Comparison of ENCODE assay signal across 20 mouse cellular contexts in genomic region chr5:76177664-76178063, GRCm38 (mm10). TPM values are rescaled to one million over a fixed set of nuclear protein-coding genes. Genes with fewer than 3 reads are reported as not detected.
A peak's percentile ranks its signal among the peaks of the same experiment; 100 is the strongest.
DNase-seq lines count a peak whose midpoint lies in the region; ATAC-seq and TF ChIP-seq lines count a peak whose summit lies in the region.
"Had no signal": no experiment of that assay in that cellular context is flagged by ENCODE, and none has a peak within 500 bp of the region (broad histone marks: within the 10 kb centered on the region; RNA-seq: fewer than 3 reads in every experiment).

No protein-coding gene starts in this region.

- peak; percentile 35 for DNase-seq in midbrain, embryonic 11.5 days (ENCODE audit: low spot score, missing footprints)
- DNase-seq in midbrain, embryonic 14.5 days = no peak
- no peak for DNase-seq in gastrocnemius, adult 2 months
- no peak for DNase-seq in layer of hippocampus, adult 11-12 months (ENCODE audit: low spot score)
- DNase-seq in liver, embryonic 11.5 days (ENCODE audit: low spot score) = no peak
- DNase-seq: adrenal gland, postnatal 14 days; cerebellum, adult 11-12 months; cerebellum, adult 9-11 months; cerebellum, postnatal 36 days; gastrocnemius, postnatal 36 days; heart, adult 18-20 months; heart, postnatal 14 days had no signal

- no peaks in the 10 kb centered on the region for H3K36me3 ChIP-seq in midbrain, embryonic 11.5 days (ENCODE audit: control insufficient read depth, insufficient read depth, low read length)
- H3K36me3 ChIP-seq in midbrain, embryonic 14.5 days (ENCODE audit: control insufficient read depth, insufficient read depth, low read length) = no peaks in the 10 kb centered on the region
- no peaks in the 10 kb centered on the region for H3K36me3 ChIP-seq in intestine, embryonic 16.5 days (ENCODE audit: control insufficient read depth, insufficient read depth, low read length)
- H3K36me3 ChIP-seq in liver, embryonic 11.5 days (ENCODE audit: control insufficient read depth, insufficient read depth, low read length) = no peaks in the 10 kb centered on the region
- H3K36me3 ChIP-seq: embryonic facial prominence, embryonic 13.5 days; forebrain, embryonic 12.5 days; heart, embryonic 10.5 days; heart, embryonic 15.5 days; hindbrain, embryonic 13.5 days had no signal

- intact Hi-C loops in gastrocnemius, adult 2 months (cut with DNase I) = no loop called here

- no peak for TF ChIP-seq CTCF in gastrocnemius, adult 2 months (IDR thresholded peaks at IDR 0.05)

- no peaks in the 10 kb centered on the region for H3K4me1 ChIP-seq in midbrain, embryonic 11.5 days (ENCODE audit: control insufficient read depth, insufficient read depth, low read length)
- H3K4me1 ChIP-seq in midbrain, embryonic 14.5 days (ENCODE audit: control insufficient read depth, insufficient read depth, low read length) = no peaks in the 10 kb centered on the region
- H3K4me1 ChIP-seq in intestine, embryonic 16.5 days (ENCODE audit: control insufficient read depth, insufficient read depth, low read length) = peaks cover 15% of the 10 kb centered on the region
- no peaks in the 10 kb centered on the region for H3K4me1 ChIP-seq in liver, embryonic 11.5 days (replicated peaks; ENCODE audit: control insufficient read depth, insufficient read depth, low read length)
- H3K4me1 ChIP-seq: forebrain, embryonic 12.5 days; hindbrain, embryonic 13.5 days had no signal

- ATAC-seq in midbrain, embryonic 11.5 days (ENCODE audit: low FRiP score) = no peak
- ATAC-seq in midbrain, embryonic 14.5 days (ENCODE audit: low FRiP score, low TSS enrichment) = no peak
- peak; percentile 78 for ATAC-seq in intestine, embryonic 16.5 days
- ATAC-seq in megakaryocyte progenitor cell, adult 5-6 weeks (replicated peaks; ENCODE audit: poor library complexity) = peak; percentile 38; the same call in 1 of the 2 replicates
- no peak for ATAC-seq in liver, embryonic 11.5 days (replicated peaks; ENCODE audit: low FRiP score)
- ATAC-seq: forebrain, embryonic 16.5 days had no signal

- no peak overlapping the region for H3K27ac ChIP-seq in midbrain, embryonic 11.5 days (ENCODE audit: low read depth, low read length)
- H3K27ac ChIP-seq in midbrain, embryonic 14.5 days (replicated peaks; ENCODE audit: low read depth, low read length) = no peak overlapping the region
- H3K27ac ChIP-seq in intestine, embryonic 16.5 days (ENCODE audit: low read length) = no peak overlapping the region
- H3K27ac ChIP-seq in gastrocnemius, adult 2 months = no peak overlapping the region
- no peak overlapping the region for H3K27ac ChIP-seq in liver, embryonic 11.5 days (ENCODE audit: low read depth, low read length)
- H3K27ac ChIP-seq: forebrain, embryonic 12.5 days; hindbrain, embryonic 13.5 days had no signal

- no peak overlapping the region for H3K4me2 ChIP-seq in midbrain, embryonic 11.5 days
- H3K4me2 ChIP-seq in midbrain, embryonic 14.5 days (ENCODE audit: low read length) = no peak overlapping the region
- no peak overlapping the region for H3K4me2 ChIP-seq in intestine, embryonic 16.5 days (ENCODE audit: low read depth, low read length)
- no peak overlapping the region for H3K4me2 ChIP-seq in liver, embryonic 11.5 days
- H3K4me2 ChIP-seq: embryonic facial prominence, embryonic 13.5 days; forebrain, embryonic 12.5 days; heart, embryonic 15.5 days; hindbrain, embryonic 13.5 days had no signal

- peaks cover 2% of the 10 kb centered on the region; the same call in 1 of the 2 replicates for H3K27me3 ChIP-seq in midbrain, embryonic 11.5 days (ENCODE audit: control insufficient read depth, insufficient read depth, low read length)
- H3K27me3 ChIP-seq in midbrain, embryonic 14.5 days (ENCODE audit: control insufficient read depth, insufficient read depth, low read length) = no peaks in the 10 kb centered on the region
- no peaks in the 10 kb centered on the region for H3K27me3 ChIP-seq in intestine, embryonic 16.5 days (replicated peaks; ENCODE audit: control insufficient read depth, insufficient read depth, low read length)
- no peaks in the 10 kb centered on the region for H3K27me3 ChIP-seq in liver, embryonic 11.5 days (replicated peaks; ENCODE audit: control insufficient read depth, insufficient read depth, low read length)
- H3K27me3 ChIP-seq: embryonic facial prominence, embryonic 13.5 days; heart, embryonic 15.5 days; hindbrain, embryonic 13.5 days had no signal

- no peak overlapping the region for H3K4me3 ChIP-seq in midbrain, embryonic 11.5 days (ENCODE audit: low read depth, low read length)
- no peak overlapping the region for H3K4me3 ChIP-seq in midbrain, embryonic 14.5 days (replicated peaks; ENCODE audit: low read depth, low read length)
- H3K4me3 ChIP-seq in intestine, embryonic 16.5 days (ENCODE audit: low read length) = no peak overlapping the region
- no peak overlapping the region for H3K4me3 ChIP-seq in gastrocnemius, adult 2 months
- H3K4me3 ChIP-seq in liver, embryonic 11.5 days (ENCODE audit: low read depth, low read length) = no peak overlapping the region
- H3K4me3 ChIP-seq: embryonic facial prominence, embryonic 13.5 days; forebrain, embryonic 12.5 days; heart, embryonic 10.5 days; heart, embryonic 15.5 days; hindbrain, embryonic 13.5 days had no signal

- 82% methylated on average over 7 of the region's 7 CpGs for WGBS in midbrain, embryonic 11.5 days
- WGBS in midbrain, embryonic 14.5 days = 86% methylated on average over 7 of the region's 7 CpGs
- 69% methylated on average over 7 of the region's 7 CpGs for WGBS in intestine, embryonic 16.5 days
- WGBS in liver, embryonic 11.5 days = 71% methylated on average over 7 of the region's 7 CpGs

- H3K9ac ChIP-seq in midbrain, embryonic 11.5 days (ENCODE audit: low read length) = no peak overlapping the region
- H3K9ac ChIP-seq in midbrain, embryonic 14.5 days (replicated peaks; ENCODE audit: low read length) = no peak overlapping the region
- H3K9ac ChIP-seq in intestine, embryonic 16.5 days (ENCODE audit: low read depth, low read length) = no peak overlapping the region
- H3K9ac ChIP-seq in liver, embryonic 11.5 days (ENCODE audit: low read depth, low read length) = no peak overlapping the region
- H3K9ac ChIP-seq: embryonic facial prominence, embryonic 13.5 days; forebrain, embryonic 12.5 days; heart, embryonic 15.5 days; hindbrain, embryonic 13.5 days had no signal

- H3K9me3 ChIP-seq in midbrain, embryonic 11.5 days (ENCODE audit: control insufficient read depth, low read length) = no peaks in the 10 kb centered on the region
- no peaks in the 10 kb centered on the region for H3K9me3 ChIP-seq in midbrain, embryonic 14.5 days (ENCODE audit: control insufficient read depth, low read length)
- no peaks in the 10 kb centered on the region for H3K9me3 ChIP-seq in intestine, embryonic 16.5 days (ENCODE audit: control insufficient read depth, low read length)
- no peaks in the 10 kb centered on the region for H3K9me3 ChIP-seq in liver, embryonic 11.5 days (ENCODE audit: control insufficient read depth, low read length)
- H3K9me3 ChIP-seq: embryonic facial prominence, embryonic 13.5 days; forebrain, embryonic 12.5 days; heart, embryonic 10.5 days; heart, embryonic 15.5 days; hindbrain, embryonic 13.5 days had no signal

RNA-seq across cellular contexts. Expression of gene Tmem165, which starts 6.0 kb away (rescaled TPM):
- 100 and 102 TPM in 2 replicates for polyA plus RNA-seq in midbrain, embryonic 11.5 days (2014; fragmentation: Nextera tagmentation; extraction: Ambion mirVana)
- polyA plus RNA-seq in midbrain, embryonic 14.5 days (2014; fragmentation: Nextera tagmentation; extraction: Ambion mirVana) = 47.6 and 58.2 TPM in 2 replicates
- polyA plus RNA-seq in intestine, embryonic 16.5 days (2015; fragmentation: Nextera tagmentation; extraction: Ambion mirVana) = 58.8 and 60.5 TPM in 2 replicates
- 132 and 134 TPM in 2 replicates for total RNA-seq in megakaryocyte progenitor cell, adult 5-6 weeks (2015)
- total RNA-seq in megakaryocyte progenitor cell, adult 5-6 weeks (2017) = 118 and 124 TPM in 2 replicates
- 10 to 100 TPM; 15.2 TPM for total RNA-seq in gastrocnemius, adult 2 months (2021)
- polyA plus RNA-seq in liver, embryonic 11.5 days (2014; fragmentation: Nextera tagmentation; extraction: Ambion mirVana) = 67.2 and 73.9 TPM in 2 replicates

RNA-seq across cellular contexts. Expression of gene Srd5a3, which starts 37.6 kb away (rescaled TPM):
- 14.2 and 14.7 TPM in 2 replicates for polyA plus RNA-seq in midbrain, embryonic 11.5 days (2014; fragmentation: Nextera tagmentation; extraction: Ambion mirVana)
- 10.8 and 14.6 TPM in 2 replicates for polyA plus RNA-seq in midbrain, embryonic 14.5 days (2014; fragmentation: Nextera tagmentation; extraction: Ambion mirVana)
- polyA plus RNA-seq in intestine, embryonic 16.5 days (2015; fragmentation: Nextera tagmentation; extraction: Ambion mirVana) = 40.8 and 43.0 TPM in 2 replicates
- total RNA-seq in megakaryocyte progenitor cell, adult 5-6 weeks (2015) = 42.1 and 52.7 TPM in 2 replicates
- total RNA-seq in megakaryocyte progenitor cell, adult 5-6 weeks (2017) = 26.5 and 35.5 TPM in 2 replicates
- total RNA-seq in gastrocnemius, adult 2 months (2021) = 1 to 10 TPM; 3.0 to 3.9 TPM
- polyA plus RNA-seq in liver, embryonic 11.5 days (2014; fragmentation: Nextera tagmentation; extraction: Ambion mirVana) = 20.1 and 21.0 TPM in 2 replicates

Comparison
In these comparisons a context has a peak if more than half of its experiments do, and no peak if none do; other contexts are left out.
1. ATAC-seq: peak in intestine, embryonic 16.5 days (single experiment) and megakaryocyte progenitor cell, adult 5-6 weeks (single experiment); none in midbrain, embryonic 11.5 days (single experiment), midbrain, embryonic 14.5 days (single experiment) and liver, embryonic 11.5 days (single experiment).